Mouse (Mus musculus): ENCODE data around the gene Lhx4.

Lhx4 gene

GRCm38 (mm10) chr1:155751484-155752255 lies at the start of gene Lhx4:
Lhx4 (minus strand) TSS chr1:155751684.
- DNase-seq (ENCODE audit: low spot score) = no peak

- DNase-seq (ENCODE audit: low spot score) = no peak
Measured at GRCm38 (mm10) chr1:155798000-155798399, 46.5 kb upstream of the Lhx4 start.

- no peak for DNase-seq (ENCODE audit: low spot score)
Measured at GRCm38 (mm10) chr1:155797425-155797824, 45.9 kb upstream of the Lhx4 start.

GRCm38 (mm10) chr1:155796757-155797405 lies 45.4 kb upstream of the Lhx4 start:
- DNase-seq (ENCODE audit: low spot score) = no peak

- no peak for DNase-seq (ENCODE audit: low spot score)
Measured at GRCm38 (mm10) chr1:155795791-155796233, 44.3 kb upstream of the Lhx4 start.

- no peak for DNase-seq (ENCODE audit: low spot score)
Measured at GRCm38 (mm10) chr1:155794855-155795254, 43.4 kb upstream of the Lhx4 start.

- no peak for DNase-seq (ENCODE audit: low spot score)
Measured at GRCm38 (mm10) chr1:155791919-155792318, 40.4 kb upstream of the Lhx4 start.

- DNase-seq (ENCODE audit: low spot score) = peak; percentile 48
Measured at GRCm38 (mm10) chr1:155790111-155790974, 38.9 kb upstream of the Lhx4 start.

- no peak for DNase-seq (ENCODE audit: low spot score)
Measured at GRCm38 (mm10) chr1:155785886-155786285, 34.4 kb upstream of the Lhx4 start.

- peak; percentile 78 for DNase-seq (ENCODE audit: low spot score)
Measured at GRCm38 (mm10) chr1:155784343-155785205, 33.1 kb upstream of the Lhx4 start.

GRCm38 (mm10) chr1:155782382-155782781 lies 30.9 kb upstream of the Lhx4 start:
- no peak for DNase-seq (ENCODE audit: low spot score)

- no peak for DNase-seq (ENCODE audit: low spot score)
Measured at GRCm38 (mm10) chr1:155777641-155778625, 26.4 kb upstream of the Lhx4 start.

- DNase-seq (ENCODE audit: low spot score) = peak; percentile 82
Measured at GRCm38 (mm10) chr1:155759167-155759566, 7.7 kb upstream of the Lhx4 start.

GRCm38 (mm10) chr1:155758711-155759110 lies 7.2 kb upstream of the Lhx4 start:
- no peak for DNase-seq (ENCODE audit: low spot score)

- no peak for DNase-seq (ENCODE audit: low spot score)
Measured at GRCm38 (mm10) chr1:155757621-155758020, 6.1 kb upstream of the Lhx4 start.

GRCm38 (mm10) chr1:155753411-155753810 lies 1.9 kb upstream of the Lhx4 start:
- no peak for DNase-seq (ENCODE audit: low spot score)

- DNase-seq (ENCODE audit: low spot score) = peak; percentile 76
Measured at GRCm38 (mm10) chr1:155750517-155751178, 836 bp downstream of the Lhx4 start.

GRCm38 (mm10) chr1:155747911-155748310 lies 3.6 kb downstream of the Lhx4 start:
- DNase-seq (ENCODE audit: low spot score) = no peak

GRCm38 (mm10) chr1:155747011-155747410 lies 4.5 kb downstream of the Lhx4 start:
- DNase-seq (ENCODE audit: low spot score) = no peak

Data from embryo, embryonic 10.5 days (tissue).